Mouse (Mus musculus) c-Kit-positive CD71-positive TER-119-negative erythroid progenitor cells, embryonic 14.5 days (primary cell): ENCODE measurements at regions not wholly inside any gene's neighbourhood (a gene's known extent, or its start where the extent isn't known, plus 50 kb on each side); places are given as distances from the start of the nearest gene placed in this dataset.

ENCODE experiments used
- DNase-seq: peaks from one replicate; pipeline ENCODE4 v3.0.0-alpha.2; 2013; ENCODE audit warnings: low read depth

DNA sequence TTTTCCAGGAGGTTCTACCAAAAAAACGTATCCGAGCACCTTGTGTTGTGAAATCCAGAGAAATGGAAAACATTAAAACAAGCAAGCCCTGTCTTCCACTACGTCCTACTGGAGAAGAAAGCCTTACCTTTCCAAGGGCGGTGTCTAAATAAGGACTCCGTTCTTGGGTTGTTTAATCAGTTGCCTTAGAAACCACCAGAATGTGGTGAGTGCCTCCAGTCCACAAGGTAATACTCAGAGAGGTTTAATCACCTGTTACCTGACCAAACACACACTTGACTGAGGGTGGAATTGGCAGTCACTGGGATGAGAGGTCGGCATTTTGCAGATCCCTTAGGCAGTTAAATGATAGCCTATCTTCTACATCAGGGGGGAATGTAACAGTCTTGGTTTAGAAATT is 209.6 kb upstream of the Atp2b1 start:
- no peak for DNase-seq

DNA sequence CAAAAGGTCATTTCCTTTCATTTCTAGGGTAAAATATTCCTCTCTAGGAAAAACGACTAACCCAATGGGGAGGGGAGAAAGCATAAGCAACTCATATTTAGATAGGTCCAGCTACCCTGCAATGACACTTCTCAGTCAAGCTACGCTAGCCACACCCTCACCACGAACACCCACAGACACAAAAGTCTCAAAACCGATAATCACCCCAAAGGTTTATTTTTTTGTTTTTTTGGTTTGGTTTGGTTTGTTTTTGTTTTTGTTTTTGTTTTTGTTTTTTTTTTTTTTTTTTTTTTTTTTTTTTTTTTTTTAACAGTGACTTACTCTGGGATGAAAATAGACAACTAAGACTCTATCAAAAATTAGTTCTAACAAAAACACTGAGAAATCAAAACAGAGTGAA is 196.3 kb upstream of the Atp2b1 start:
- no peak for DNase-seq

- no peak for DNase-seq
Observed at GRCm38 (mm10) chr10:98718706-98719105, 195.5 kb upstream of the Atp2b1 start.

GRCm38 (mm10) chr10:98720256-98721005 is 193.8 kb upstream of the Atp2b1 start:
- no peak for DNase-seq

GRCm38 (mm10) chr10:98725110-98725509 is 189.1 kb upstream of the Atp2b1 start:
- no peak for DNase-seq

GRCm38 (mm10) chr10:98727130-98727529 is 187.1 kb upstream of the Atp2b1 start:
- no peak for DNase-seq

GRCm38 (mm10) chr10:98728396-98729030 is 185.7 kb upstream of the Atp2b1 start:
- no peak for DNase-seq

DNA sequence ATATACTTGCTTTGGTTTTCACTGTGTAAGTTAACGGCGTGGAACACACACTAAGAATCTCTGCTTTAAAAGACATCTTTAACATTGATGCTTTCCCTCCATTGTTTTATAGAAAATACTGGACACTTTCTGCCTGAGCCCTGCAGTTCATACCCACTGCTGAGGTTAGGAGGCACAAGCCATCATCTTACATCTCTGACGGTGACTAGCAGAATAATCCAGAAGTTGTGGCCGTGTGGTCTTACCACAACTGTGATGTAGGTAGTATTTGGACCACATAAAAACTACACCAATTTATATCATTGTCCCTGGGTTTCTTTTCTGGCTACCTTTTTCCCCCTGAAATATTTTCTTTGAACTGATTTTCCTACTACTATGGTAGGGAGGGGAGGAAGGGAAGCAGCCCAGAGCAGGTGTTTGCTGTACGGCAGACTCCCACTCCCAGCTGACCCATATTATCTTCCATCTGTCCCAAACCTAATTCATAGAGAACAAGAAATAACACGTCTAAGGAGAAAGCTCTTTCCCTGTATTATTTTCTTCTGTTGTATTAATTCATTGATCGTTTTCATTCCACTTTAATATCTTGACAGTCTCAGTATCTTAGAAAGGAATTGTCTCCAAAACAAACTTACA is 180.1 kb upstream of the Atp2b1 start:
- DNase-seq = no peak

GRCm38 (mm10) chr10:98740507-98741147 is 173.6 kb upstream of the Atp2b1 start:
- DNase-seq = no peak

GRCm38 (mm10) chr10:98741398-98741797 is 172.8 kb upstream of the Atp2b1 start:
- no peak for DNase-seq

DNA sequence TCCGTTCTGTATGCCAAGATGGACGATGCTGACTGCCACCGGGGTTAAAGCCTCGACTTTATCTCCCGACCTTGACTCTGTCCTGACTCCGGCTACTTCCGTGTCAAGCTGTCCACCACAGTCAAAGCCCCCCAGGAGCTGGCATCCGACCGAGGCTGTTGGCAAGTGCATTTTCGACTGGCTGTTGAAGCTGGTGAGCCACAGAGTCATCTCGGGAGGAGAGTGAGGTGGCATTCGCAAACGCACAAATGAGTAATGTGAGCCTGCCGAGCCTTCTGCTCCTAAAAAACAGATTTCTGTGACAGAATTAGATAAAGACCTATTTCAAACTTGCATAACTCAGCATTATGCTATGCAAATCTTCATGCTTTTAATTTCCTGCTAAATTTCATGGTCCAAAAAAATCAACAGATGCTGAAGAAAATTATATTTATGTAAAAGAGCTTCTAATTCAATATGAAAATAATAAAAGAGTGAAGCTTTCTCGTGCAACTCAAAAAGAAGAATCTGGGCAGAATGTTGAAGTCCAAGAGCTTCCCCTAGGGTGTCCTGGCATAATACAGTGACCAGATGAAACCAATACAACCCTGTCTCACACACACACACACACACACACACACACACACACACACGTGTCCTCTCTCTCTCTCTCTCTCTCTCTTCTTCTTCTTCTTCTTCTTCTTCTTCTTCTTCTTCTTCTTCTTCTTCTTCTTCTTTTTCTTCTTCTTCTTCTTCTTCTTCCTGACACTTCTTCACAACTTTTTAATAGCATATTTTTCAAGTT is 171.2 kb upstream of the Atp2b1 start:
- DNase-seq = no peak

- no peak for DNase-seq
Observed at GRCm38 (mm10) chr10:98744246-98744645, 170.0 kb upstream of the Atp2b1 start.

- DNase-seq = no peak
Observed at GRCm38 (mm10) chr10:98744662-98745061, 169.5 kb upstream of the Atp2b1 start.

GRCm38 (mm10) chr10:98745409-98745808 is 168.8 kb upstream of the Atp2b1 start:
- DNase-seq = no peak

DNA sequence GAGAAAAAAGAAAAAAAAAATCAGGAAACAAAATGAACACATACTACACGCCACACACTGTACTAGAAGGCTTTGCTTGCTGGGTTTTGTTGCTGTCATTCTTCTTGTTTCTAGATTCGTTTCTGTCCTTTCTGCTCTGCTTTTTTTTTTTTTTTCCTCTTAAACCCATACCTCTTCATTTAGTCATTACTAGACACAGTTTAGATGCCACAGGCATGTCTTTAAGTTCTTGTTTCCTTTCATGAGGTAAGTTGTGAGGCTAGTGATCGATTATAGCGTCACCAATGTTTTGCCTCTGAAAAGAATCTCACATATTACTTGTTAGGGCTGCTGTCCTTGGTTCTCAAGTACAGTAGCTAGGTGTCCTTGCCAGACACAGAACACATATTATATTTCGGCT is 168.3 kb upstream of the Atp2b1 start:
- no peak for DNase-seq

DNA sequence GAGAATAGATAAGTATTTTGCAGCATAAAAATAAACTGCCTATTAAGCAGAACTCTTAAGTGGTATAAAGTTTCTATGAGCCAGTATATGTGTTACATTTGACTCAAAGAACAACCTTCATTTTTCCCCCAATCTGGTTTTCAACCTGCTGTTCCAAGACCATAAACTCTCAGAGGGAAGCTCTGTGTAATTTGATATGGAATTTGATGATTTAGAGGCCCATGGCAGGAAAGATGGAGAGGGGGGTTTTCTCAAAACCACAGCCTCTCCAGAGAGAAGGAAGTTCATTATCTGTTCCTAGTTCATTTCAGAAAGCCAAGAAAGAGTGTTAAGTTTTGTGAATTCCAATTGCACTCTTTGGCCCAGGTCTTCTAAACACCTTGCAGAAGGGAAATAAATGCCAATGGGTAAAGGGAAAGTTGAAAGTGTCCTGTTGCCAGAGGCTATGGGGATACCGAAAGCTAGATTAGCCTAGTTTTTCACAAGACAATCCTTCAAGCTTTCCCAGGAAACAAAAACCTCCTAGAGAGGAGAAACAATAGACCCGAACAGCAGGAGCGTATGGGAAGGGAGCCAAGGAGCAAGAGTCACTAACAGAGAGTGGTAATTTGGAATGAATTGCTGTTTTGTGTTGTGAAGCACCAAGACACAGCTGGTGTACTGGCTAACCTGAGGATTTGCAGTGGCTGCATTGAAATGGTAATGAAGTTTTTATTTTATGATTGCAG is 165.2 kb upstream of the Atp2b1 start:
- DNase-seq = no peak

GRCm38 (mm10) chr10:98749584-98749947 is 164.6 kb upstream of the Atp2b1 start:
- DNase-seq = no peak

DNA sequence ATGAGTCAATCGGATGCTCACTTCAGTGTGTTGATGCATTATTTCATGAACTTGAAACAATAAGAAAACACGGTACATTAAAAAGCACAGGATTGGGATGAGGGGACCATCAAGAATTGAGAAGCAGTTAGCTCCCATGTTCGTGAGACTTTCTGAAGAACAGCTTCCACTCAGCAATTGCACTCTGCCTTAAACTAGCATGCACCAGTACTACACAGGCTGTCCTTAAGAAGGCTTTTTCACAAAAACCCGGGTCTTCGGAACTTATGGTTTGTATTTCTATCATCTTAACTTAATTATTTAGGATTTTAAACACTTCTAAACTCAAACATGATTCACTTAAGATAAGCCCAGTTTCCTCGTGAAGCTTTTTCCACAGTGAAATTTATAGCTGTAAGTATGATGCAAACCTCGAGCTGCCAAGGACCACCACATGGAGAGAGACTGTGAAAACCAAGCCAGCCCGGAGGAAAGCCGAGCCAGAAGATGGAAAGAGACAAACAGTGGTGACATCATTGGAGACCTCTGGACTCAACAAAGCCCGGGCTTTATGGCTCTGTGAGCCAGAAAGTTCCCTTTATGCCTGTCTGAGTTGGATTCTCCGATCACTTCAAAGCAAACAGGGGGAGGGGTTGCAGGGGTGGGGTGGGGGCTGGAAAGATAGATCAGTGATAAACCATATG is 162.7 kb upstream of the Atp2b1 start:
- no peak for DNase-seq

DNA sequence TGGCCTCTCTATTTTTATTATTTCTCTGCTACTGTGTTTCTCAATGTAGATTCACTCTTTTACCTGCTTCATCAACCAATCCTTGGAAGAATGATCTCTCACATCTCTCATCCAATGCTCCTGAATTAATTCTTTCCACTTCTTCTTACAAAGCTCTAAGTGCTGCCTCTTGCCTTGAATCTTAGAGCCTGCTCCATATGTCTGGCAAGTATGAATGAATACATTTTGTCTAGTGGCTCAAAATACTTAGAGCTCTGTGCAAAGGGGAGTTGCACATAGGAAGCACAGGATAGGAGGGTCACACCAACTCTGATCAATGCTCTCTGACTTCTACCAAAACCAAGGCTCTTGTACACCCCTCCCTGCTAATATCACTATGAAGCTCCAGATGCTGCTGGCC is 153.1 kb upstream of the Atp2b1 start:
- no peak for DNase-seq

GRCm38 (mm10) chr10:98765786-98766419 is 148.3 kb upstream of the Atp2b1 start:
- DNase-seq = no peak
